Mouse (Mus musculus) left cerebral cortex, adult 18-20 months (tissue): ENCODE data around the gene Pdx1. TPM values are rescaled to one million over a fixed set of nuclear protein-coding genes. Genes with fewer than 3 reads are reported as not detected.

ENCODE experiments used
- DNase-seq, 2 experiments: peaks; one replicate each; pipeline ENCODE4 v3.0.0; 2021 to 2022; ENCODE audit warnings: low spot score in 2 of 2, mixed read lengths in 1 of 2
- total RNA-seq, 2 experiments: library from RNA; stranded (reverse); gene quantifications; 2 replicates each; pipeline ENCODE4 v1.2.3; 2021

Gene Pdx1
- total RNA-seq, 2 experiments from 2014 or later, result not detected

DNA sequence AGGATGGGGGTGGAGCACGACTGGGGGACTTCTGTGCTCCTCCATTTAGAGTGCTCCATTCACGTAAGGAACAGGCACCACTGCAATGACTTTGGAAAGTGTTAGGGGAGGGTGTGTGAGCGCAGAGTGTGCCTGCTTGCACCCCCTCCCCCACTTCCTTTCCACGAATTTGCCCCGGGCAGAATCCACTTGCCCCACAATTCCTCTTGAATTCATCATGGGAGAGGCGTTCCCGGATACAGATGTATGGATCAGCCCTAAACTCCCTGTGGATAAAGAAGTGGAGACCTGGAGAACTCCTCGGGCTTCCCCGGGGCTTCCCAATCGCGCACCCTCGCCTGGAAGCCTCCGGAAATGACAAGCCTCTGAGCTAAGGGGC is 7.8 kb downstream of the Pdx1 start:
- no peak for DNase-seq

DNA sequence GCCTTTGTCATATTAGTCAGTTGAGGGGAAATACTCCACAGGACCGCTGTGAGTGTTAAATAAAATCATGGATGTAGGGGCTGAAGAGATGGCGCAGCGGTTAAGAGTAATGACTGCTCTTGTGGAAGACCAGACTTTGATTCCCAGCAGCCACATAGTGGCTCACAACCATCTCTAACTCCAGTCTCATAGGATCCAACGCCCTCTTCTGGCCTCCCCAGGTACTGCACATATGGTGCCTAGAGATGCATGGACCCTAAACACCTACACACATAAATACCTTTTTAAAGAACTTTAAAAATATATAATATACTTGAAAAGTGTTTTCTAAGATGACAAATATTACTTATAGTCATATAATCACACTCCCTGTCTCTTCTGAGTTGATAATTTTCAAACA is 14.6 kb downstream of the Pdx1 start:
- DNase-seq, result no peak

DNA sequence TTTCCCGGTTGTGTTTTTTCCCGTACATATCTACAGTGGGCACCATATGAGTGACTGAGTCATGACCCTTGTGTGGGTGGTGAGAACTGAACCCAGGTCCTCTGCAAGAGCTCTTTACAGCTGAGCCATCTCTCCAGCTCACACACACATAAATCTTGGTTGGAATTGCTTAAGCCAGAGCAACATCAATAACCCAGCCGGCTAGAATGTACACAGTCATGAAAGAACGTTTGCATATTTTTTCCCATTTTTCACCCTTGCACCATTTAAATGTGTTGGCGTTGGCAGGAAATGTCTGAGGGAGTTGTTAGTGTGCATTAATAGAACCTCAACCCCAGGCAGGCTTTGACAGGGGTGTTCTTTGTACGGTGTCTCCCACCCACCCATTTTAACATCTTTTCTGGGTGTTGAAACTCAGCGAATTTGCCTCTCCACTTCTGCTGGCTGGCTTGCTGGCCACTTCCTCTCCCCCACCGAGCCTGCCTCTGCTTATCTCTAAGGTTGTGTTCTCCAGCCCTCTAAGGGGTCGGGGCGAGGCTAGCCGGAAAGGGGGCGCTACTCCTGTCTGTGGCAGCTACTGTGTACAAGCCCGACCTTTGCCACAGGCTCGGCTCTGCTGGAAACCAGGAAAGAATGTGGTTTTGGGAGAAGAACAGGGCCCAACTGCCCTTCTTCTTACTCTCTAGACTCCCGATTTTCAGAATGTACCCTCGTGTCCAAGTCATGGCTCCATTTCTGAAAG is 22.2 kb downstream of the Pdx1 start:
- no peak for DNase-seq

DNA sequence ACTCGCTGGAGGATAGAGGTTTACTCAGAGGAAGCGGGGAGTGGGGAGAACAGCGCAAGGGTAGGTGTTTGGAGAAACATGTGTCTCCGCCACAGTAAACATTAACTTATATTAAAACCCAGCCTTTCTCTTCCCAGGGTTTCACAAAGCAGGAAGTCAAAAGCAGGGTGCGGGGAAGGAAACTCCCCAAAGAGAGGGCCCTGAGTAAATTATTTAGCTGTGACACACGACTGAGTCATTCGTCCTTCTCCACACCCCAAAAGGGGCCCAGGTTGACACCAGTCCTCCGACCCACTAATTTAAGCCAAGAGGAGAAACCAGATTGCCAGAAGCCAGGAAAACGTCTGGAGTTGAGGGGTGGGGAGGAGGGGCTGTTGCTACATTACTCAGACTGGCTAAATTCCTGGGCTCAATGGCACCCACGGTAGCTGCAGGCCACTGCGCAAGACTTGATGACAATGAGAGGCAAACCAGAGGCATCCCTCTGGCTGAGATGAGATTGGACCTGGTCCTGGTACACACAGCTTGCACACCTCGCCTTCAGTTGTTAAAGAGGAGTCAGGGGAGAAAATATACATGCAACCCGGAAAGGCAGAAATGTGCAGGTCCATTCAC is 22.9 kb downstream of the Pdx1 start:
- DNase-seq, result no peak

DNA sequence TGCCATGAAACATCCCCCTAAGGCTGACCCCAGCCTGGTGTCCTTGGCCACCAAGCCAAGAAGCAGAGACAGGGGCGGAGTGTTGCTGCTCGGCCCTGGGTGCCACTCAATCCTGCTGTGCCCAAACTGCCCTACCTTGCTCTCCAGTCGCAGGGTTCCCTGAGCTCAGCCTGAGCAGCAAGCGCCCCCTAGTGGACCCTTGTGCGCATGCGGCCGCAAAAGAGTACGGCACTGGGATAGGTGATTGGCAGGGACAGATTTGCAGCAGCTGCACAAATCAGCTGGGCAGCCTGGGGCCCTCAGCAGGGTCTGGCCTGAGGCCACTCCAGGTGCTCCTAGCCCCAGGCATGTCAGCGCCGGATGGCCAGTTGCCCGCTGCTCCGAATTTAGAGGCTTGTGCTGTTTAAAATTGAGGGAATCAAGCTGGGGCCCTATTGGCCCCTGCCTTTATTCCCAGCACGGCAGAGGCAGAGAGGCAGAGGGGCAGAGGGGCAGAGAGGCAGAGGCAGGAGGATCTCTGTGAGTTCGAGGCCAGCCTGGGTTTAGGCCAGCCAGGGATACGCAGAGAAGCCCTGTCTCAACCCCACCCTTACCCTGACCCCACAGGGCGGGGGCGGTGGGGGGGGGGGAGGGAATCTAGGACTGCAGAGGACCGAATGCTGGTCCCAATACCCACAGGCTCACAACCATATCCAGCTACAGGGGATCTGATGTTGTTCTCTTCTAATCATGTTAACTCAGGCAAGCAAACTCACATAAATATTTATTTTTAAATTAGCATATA is 23.6 kb downstream of the Pdx1 start:
- DNase-seq, result peak; percentile 45 to 65

DNA sequence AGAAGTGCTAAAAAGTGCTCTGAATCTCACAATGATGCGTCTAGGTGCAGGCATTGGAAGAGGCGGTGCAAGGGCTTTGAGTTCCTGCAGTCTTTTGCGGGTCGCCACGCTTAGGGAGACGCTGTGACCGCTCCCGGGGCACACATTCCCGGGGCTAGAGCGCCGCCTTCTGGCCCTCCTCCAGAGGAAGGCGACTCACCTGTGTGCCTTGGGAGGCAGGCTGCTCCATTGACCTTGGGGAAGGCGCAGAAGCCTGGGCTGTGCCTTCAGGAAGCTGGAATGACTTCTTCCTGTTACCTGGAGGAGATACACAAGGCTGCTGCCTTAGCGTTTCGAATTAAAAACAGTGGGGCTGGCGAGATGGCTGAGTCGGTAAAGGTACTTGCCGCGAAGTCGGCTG is 24.4 kb downstream of the Pdx1 start:
- DNase-seq, result no peak

DNA sequence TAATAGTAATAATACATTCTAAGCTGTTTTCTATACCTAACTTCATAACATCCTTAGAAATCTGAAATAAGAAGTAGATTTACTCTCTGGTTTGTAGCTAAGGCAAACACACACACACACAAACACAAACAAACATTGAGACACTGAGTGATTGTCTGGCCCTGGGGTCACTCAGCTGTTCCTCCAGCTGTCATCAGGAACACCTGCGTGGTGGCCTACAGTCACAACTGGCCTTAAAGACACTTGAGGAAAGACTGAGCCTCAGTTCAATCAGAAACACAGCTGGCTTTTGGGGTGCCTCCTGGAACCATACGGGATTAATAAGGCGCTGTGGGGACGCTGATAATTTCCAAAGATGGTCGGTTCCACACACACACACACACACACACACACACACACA is 27.5 kb downstream of the Pdx1 start:
- DNase-seq, result no peak

DNA sequence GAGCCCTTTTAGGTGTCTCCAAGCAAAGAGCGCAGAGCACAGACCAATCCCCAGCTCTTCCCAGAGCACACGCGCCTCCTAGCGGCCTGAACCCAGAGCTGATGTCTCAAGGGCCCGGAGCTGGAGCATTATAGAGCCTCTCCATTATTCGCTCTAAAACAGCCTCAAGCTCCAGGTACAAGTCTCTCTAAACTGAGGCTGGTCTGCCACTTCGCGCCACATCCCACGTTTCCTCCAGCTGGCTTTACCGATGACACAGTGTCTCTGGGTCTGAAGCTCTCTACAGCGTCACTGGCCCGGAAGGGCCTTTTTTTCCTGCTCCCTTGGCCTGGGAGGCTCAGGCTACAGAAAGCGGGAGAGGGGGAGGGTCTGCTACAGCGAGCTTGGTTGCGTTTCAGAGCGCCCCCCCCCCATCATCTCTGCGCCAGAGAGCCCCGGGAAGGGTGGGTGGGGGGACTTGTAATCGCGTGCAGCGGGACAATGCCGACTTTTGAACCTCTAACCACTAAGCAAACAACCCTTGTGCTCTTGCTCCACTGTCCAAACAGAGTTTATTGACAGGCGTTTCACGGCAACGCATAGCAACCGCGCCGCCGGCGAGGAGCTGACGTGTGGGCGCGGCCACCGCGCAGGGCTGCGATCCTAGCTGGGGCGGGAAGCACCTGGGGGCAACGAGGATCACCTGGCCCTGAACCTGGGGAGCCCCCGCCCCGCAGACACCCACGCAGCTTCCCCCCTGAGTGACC is 29.7 kb downstream of the Pdx1 start:
- DNase-seq, result peak; percentile 31 to 34

DNA sequence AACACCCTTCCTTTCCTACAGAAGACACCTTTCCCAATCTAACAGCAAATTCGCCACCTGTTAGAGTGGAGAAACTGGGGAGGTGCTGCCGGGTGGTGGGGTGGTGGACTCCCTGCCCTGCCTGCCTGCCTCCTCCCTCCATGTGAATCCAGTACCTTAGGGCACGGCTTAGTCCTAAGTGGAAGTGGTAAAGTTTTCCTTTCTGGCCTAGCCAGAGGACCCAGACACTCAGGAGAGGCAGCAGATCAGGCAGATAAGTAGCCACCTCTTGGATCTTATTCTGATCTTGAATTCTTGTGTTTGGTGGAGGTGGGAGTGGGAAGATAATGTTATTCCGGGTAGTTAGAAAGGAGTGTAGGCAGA is 30.2 kb downstream of the Pdx1 start:
- DNase-seq, result no peak

DNA sequence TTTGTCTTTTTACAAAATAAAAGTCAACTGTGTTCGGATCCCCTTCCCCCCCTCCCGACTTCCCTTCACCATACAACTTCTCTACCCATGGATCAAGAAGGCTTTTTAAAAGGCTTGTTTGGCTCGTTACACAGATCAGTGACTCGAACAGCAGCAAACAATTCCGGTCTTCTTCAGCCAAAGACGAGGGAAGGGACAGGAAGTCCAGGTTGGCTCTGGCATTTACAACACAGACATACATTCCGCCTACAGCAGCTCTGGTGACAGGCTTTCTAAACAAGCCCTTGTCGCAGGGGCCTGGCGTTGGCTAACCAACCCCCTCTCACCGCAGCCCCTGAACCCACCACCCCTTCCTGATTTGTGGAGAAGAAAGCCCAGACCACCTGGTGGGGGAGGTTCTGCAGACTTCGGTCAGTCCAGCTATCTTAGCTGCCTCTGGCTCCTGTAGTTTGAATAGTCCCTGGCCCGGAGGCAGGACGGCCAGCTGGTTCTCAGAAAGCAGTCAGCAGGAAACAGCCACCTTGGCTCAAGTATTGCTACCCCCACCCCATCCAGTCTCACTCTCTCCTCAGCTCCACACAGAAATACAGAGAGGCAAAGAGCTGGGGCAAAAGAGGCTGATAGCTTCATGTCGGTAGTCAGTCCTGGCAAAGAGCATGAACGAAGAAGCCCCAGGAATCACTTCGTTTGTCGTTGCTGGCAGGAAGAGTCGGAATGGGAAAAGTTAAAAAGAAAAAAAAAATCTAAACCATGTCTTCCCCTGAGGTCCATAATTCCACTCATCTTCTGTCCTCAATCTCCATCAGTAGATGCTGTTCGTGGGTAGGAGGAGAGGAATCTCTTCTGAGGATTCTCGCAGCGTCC is 31.4 kb downstream of the Pdx1 start:
- DNase-seq, result no peak

DNA sequence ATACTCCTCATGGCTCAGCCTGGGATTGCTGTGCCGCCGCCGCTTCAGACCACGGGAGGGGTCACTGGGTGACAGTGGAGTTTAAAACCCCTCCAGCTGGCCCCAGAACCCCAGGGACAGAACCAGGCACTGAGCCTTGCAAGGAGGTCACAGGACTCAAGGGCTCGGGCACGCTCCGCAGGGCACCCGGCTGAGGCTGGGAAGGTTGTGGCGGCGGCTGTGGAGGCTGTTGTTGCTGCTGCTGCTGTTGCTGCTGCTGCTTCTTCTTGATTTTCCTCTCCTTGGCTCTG is 32.0 kb downstream of the Pdx1 start:
- no peak for DNase-seq

DNA sequence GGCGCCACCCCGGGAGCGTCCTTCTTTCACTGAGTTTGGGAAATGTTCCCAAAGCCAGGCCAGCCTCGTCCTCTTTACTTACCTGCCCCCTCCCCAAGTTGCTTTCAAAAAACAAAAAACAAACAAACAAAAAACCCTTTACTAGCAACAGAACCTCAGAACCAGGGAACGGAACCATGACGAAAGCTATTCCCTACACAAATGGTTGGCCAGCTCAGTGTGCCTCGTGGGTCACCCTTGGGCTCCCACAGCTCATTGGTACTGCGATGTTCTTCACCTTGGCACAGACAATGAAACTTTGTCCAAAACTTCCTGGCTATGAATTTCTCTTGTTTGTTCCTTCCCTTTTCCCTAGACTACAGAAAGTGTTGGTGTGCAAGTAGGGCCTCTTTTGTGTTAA is 32.4 kb downstream of the Pdx1 start:
- DNase-seq, result no peak

DNA sequence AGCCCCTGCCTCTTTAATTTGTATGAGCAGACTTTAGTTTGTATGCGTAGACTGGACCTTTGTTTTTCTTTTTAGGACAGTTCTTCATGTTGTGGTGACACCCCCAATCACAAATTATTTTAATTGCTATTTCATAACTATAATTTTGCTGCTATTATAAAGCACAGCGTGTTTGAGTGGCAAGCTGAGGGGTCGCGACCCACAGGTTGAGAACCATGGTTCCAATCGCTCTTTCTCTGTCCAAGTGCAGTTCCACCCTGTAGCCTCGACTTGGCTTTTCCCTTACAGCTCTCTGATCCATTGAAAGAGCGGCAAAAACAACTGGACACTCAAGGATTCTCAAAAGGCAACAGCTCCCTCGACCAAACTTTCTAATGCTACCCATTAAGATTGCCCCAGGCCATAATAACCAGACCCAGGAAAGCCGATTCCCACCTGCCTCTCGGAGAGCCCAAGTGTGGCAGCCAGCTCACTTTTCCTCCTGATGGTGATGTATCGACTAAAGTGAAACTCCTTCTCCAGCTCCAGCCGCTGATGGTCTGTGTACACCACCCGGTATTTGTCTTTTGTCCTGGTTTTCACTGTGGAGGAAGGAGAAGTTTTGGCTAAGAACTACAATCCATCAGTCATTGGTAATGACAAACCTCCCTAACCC is 33.1 kb downstream of the Pdx1 start:
- no peak for DNase-seq

DNA sequence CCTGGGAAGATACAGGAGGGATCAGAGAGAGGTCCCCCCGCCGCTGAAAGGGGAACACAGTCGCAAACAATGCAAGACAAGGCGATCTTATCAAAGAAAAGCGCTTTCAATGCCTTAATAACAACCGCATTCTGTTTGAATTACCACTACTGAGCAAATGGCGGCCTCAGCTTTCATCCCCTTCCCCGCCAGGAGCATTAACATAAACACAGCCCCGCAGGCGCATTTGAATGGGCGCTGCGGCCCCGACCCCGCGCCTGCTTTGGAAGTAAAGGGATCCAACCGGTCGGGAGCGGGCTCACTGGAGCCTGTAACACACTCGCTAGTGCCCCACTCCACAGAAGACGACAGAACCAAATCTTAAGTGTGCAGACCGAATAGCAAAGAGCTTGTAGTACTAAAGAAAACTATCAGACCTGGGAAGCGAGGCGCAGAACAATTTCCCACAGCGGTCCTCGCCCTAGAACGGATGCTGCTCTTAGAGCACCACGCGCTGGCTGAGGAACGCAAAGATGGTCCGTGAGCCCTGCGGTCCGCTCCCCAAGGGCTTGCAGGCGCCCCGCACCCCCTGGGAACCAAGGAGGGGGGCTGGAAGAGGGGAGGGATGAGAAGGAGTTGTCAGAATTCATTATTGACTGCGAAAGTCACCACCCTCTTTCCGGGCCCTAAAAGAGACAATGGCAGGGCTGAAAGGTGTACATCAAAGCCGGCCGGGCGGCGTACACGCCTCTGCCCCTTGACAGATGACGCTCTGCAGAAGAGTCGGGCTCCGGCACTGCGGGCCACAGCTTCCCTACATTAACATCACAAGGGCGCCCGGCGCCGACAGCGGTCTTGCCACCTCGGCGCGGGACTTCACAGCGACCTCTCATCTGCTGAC is 34.8 kb downstream of the Pdx1 start:
- no peak for DNase-seq

DNA sequence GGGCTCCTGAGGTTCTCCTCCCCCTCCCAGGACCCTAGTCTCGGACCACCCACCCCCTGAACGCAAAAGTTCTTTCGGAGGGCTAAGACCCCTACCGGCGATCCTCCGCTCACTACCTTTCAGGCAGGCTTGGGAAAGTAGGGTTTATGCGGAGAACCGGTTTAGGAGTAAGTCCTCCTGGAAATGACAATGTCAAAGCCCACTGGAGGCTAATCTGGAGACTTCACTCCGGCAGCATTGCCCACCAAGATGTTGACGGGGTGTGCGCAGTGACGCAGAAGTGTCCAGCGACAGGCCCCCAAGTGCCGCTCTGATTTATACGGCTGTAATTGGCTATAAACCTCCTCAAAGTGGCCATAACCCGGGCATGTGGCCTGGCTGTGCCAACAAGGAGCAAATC is 35.4 kb downstream of the Pdx1 start:
- DNase-seq, result no peak

DNA sequence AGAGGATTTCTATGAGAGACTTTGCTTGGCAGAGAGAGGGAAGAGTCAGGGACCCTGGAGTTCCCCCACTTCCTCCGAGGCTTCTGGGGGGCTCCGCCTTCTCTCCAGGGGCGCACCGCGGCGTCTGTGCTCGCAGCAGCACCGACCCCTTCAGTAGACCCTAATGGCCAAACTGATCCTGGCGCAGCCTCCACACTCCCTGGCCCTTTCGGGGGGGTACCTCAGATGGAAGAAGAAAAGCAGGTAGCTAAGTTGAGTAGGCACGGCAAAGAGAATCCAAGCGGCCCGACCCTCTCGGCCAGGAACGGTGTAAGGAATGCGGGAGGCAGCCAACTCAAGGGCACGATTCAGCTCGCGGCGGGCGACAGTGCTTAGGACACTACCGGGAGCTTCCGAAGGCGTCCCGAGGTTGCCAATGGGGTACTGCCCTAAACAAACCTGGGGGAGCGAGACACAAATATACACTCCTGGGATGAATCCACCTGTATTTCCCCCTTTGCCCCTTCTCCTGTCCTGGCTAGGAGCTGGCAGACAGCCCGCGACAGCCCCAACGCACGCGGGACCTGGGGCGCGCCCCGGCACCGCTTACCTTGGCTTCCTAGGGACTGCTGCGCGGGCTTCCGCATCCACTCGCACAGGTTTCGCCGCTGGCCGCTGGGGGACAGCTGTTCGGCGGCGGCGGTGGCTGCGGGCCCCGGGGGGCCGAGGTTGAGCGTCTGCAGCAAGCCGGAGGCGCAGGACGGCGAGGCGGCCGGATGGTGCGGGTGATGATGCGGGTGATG is 36.3 kb downstream of the Pdx1 start:
- no peak for DNase-seq

DNA sequence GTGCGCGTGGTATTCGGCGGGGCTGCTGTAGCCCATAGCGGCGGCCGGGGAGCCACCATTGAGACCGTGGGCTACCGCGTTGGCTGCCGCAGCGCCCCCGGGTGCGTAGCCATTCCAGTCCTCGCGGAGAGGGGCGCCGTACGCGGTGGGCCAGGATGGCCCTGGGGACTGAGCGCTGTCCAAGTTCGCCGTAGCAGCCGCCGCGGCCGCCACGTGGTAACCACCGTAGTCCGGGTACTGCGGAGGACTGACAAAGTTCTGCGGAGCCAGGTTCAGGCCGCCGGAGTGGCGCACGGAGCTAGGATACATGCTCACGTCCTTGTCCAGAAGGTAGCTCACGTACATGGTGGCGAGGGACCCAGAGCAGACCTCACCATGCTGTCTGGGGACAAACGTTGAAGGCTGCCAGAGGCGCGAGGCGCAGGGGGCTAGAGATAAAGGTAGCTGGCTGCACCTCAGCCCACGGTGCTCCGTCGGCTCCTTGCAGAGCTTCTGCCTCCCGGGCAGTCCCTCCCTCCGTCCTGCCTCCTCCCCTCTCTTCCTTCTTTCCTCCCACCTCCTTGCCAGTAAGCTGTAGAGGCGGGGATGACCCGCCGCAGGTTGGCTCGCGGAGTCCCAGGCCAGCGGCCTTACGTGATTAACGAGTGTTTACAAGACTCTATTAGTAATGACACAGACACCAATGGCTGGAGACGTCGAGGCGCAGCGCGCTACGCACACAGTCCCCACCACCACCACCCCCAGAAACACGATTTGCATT is 37.1 kb downstream of the Pdx1 start, which contains the start of gene Cdx2:
Cdx2 (minus strand) TSS at position 633 of the 760 bp plus-strand sequence.
- no peak for DNase-seq

DNA sequence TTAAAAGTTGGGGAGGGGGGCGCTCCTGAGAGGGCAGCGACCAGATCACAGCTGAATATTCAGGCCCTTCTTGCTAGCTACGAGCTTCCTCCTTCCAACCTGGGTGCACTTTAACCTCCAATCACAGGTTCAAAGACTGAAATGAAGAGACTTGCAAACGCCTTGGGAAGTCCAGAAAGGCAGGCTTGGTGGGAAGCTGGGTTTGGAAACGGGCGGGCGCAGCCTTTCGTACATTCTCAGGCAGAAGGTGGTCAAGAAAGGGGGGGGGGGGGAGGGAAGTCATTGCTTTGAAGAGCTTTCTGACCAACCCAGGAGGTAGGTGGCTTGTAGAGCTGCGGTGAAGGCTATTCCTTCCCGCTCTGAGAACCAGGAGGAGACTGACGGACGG is 37.6 kb downstream of the Pdx1 start:
- DNase-seq, result no peak
